Mouse (Mus musculus): ENCODE measurements around the gene Vezf1.

The Vezf1 gene

DNA sequence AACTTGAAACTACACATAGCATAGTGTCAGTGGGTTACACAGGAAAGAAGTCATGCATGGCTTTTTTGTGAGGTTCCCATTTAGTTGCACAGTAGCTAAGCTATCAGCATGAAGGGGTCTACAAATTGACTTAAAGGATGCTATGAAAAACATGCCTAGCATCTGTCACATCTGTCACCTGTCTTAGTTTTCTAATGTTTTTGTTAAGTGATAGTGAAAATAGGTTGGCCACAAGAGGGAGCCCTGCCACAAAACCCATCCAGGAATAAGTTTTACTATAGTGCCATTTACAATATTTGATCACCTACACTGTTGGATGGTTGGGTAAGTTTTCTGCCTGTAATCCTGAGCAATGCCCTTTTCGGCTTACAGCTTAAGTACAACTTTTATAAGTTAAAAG lies 13.5 kb upstream of the Vezf1 start:
- DNase-seq, result peak in 1 of 2 experiments; percentile 68

DNA sequence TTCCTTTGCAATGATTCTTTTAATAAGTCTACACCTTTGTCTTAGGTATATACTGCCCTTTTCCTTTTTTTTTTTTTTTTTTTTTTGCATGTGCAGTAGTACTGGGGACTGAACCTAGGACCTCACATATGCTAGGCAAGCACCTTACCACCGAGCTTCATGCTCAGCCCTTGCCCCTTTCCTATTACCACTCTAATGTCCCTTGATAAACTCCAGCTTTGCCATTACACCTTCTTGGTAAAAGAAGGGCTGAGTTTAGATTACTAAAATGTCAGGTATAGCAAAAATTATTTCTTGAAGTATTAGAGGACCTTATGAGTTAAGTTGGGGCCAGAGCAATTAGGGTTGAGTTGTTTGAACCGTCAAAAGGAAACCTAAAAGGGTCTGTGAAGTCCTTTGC lies 12.3 kb upstream of the Vezf1 start:
- no peak for DNase-seq

DNA sequence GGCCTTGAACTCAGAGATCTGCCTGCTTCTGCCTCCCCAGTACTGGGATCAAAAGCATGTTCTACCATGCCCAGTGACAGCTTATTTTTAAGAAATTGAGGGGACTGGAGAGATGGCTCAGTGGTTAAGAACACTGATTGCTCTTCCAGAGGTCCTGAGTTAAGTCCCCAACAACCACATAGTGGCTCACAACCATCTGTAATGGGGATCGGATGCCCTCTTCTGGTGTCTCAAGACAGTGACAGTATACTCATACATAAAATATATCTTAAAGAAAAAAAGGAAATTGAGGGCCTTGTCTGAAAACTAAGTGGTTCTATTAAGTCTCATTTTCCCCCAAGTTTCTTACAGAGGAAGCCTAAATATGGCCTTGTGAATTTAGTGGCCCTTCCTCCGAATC lies 10.3 kb upstream of the Vezf1 start:
- DNase-seq, result no peak

DNA sequence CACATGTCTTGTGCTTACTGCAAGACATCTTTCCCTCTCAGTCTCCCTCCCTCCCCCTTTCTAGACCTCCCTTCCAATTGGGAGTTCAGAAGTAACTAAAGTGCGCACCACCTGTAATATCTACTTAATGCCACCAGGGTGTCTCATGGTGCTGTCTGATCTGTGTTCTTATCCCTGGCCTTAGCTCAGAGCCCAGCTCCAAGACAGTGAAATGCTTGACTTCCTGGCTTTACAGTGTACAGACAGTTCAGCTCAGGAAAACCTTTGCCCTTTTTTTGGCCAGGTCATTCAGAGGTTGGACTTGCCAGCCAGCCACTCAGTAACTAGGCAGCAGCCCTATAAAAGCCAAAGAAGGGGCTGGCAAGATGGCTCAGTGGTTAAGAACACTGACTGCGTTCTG lies 8.9 kb upstream of the Vezf1 start:
- DNase-seq, result peak; percentile 67 to 84

DNA sequence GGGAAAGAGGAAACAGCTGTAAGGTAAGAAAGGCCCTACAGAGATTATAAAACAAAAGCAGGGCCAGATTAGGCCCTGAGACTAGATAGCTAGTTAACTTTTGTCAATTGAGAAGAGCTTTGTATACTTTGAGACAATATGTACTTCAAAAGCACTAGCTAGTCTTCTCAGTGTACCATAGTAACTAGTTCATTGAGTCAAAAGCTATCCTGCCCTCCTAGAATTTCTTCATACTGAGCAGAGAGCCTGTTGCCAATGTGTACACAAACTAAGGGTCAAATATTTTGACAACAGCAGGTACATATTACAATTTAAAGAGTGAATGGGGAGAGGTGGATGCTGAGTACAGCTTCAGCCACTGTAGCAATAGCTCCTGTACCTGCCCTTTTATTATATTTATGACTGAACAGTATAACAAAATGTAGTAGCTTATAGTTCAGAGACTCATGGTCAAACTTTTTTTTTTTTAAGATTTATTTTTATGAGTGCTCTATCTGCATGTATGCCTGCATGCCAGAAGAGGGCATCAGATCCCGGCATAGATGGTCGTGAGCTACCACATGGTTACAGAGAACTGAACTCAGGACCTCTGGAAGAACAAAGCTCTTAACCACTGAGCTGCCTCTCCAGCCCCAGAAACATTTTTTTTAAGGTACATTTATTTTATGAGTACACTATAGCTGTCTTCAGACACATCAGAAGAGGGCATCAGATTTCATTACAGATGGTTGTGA lies 6.0 kb upstream of the Vezf1 start:
- DNase-seq, result peak in 1 of 2 experiments; percentile 24

DNA sequence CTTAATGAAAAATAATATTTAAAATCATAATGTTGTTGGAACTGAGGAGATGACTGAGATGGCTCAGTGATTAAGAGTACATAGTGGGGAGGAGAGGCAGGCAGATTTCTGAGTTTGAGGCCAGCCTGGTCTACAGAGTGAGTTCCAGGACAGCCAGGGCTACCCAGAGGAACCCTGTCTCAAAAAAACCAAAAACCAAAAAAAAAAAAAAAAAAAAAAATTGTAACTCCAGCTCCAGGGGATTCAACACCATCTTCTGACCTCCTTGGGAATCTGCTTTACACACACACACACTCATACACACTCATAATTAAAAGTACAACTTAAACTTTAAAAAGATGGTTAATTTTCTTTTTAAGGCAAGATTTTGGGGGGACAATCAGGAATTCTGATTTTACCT lies 2.3 kb upstream of the Vezf1 start:
- no peak for DNase-seq

DNA sequence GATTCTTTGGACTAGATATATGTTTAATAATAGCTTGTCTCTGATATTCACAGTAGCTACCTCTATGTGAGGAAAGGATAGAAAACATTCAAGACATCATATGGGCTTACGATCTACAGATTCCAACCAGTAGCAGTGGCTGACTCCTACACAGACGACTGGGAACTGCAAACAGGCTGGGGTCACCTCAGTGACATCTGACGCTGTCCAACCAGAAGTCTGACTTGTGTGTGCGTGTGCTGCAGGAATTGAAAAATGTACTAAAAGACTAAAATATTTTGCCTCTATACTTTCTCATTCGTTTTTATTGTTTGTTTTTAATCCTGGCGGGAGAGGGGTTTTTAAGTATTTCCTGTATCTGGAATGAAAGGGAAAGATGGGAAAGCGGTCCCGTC lies 891 bp upstream of the Vezf1 start:
- peak in 1 of 2 experiments; percentile 42 for DNase-seq

DNA sequence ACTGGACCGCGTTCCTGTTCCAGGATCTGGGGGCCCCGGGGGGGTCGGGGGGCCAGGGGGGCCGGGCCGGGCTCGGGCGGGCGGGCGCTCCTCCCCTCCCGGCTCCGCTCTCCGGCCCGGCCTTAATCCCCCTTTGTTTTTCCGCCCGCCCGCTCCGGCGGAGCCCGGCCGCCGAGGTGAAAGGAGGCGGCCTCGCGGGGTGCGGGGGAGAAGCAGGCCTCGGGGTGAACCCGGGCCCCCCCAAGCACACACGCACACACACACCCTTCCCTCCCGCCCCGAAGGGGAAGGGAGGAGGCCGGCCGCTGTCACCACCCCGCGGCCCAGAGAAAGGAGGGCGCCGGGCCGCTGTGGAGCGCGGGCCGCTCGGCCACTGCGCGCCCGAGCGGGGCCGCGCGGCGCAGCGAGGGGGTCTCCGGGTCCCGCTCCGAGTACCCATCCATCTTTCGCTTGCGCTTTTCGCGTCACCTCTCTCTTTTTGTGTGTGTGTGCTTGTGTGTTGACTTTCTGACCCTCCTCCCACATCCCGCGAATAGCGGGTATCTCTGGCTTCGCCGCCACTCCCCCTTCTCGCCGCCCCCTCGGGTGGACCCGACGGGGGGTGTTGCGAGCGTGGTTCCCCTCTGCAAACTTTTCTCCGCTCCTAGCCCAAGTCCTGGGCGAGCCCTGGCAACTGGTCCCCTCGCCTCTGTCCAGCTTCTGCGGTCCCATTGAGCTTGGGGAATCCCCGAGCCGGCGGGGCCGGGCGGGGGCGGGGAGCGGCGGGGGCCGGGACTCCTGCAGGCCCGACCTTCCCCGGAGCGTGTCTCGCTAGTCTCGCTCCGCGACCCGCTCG lies 549 bp downstream of the Vezf1 start:
- DNase-seq, result peak; percentile 68 to 86

DNA sequence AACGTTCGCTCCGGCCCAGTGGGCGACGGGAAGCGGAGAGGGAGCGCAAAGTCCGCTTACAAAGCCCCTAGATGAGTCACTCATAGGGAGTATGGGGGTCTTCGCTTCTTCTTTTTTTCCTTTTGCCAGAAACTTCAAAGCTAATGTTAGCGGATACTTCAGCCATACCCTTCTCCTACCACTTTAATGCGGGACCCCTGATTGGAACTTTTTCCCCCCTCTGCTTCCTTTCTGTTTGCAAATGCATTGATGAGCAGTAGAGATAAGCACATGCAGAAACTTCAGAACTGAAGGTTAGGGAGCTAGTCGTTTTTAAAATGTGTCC lies 1.1 kb downstream of the Vezf1 start:
- no peak for DNase-seq

DNA sequence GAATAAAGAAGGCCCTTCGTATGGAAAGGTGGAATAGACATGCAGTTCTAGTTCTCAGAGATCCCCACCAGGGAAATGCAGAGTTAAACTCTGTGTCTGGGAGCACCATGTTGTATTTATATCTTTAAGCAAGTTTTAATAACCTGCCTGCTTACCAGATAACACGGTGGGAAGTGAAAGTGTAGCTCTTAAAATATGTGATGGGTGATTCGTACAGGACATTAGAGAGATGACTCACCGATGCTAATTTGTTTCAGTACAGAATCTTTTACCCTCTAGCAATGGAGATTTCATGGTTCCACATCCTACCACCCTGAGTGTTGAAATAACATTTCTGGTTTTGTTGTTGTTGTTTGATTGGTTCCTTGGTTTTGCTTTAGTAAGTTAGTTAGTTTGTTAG lies 2.3 kb downstream of the Vezf1 start:
- DNase-seq, result no peak

DNA sequence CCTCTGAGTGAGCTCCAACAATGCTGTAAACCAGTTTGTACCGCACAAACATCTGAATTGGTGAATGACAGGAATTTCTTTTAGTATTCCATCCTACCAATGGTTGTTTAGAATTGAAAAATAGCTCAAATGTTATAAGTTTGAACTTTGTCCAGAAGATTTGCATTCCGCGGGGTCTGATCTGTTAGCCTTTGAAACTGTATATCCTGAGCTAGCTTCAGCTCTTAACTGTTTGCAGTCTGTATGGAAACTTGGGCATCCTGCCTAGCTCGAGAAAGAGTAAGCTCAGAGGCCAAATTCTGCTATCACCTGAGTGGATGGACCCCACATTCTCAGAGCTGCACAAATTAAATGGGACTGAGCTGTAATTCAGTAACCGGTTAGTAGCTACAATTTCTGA lies 3.0 kb downstream of the Vezf1 start:
- no peak for DNase-seq

DNA sequence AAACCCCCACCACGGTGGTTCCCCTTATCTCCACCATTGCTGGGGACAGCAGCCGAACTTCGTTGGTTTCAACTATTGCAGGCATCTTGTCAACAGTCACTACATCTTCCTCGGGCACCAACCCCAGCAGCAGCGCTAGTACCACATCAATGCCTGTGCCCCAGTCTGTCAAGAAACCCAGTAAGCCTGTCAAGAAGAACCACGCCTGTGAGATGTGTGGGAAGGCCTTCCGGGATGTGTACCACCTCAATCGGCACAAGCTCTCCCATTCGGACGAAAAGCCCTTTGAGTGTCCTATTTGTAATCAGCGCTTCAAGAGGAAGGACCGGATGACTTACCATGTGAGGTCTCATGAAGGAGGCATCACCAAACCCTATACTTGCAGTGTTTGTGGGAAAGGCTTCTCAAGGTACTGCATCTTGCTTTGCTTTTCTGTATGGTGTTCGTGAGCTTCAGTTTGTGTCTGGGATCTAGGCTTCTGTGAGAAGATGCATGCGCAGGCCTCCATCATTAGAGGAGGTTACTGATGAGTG lies 5.3 kb downstream of the Vezf1 start:
- no peak for DNase-seq

DNA sequence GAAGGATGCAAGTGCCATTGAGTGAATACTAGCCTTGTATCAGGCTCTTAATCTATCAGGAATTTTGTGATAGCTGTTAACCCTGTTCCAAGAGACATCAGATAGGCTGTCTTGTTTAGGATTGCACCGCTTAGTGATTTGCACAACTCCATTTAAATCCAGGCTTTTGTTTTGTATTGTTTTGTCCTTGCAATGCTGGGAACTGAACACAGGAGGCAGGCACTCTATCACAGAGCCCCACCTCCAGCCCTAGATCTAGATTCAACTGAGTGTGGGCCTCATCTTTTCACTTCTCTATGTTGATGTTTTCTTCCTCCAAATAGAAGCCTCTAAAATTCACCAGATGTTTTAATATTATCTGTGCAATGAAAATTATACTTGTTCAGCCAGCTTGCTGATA lies 7.6 kb downstream of the Vezf1 start:
- DNase-seq, result no peak

DNA sequence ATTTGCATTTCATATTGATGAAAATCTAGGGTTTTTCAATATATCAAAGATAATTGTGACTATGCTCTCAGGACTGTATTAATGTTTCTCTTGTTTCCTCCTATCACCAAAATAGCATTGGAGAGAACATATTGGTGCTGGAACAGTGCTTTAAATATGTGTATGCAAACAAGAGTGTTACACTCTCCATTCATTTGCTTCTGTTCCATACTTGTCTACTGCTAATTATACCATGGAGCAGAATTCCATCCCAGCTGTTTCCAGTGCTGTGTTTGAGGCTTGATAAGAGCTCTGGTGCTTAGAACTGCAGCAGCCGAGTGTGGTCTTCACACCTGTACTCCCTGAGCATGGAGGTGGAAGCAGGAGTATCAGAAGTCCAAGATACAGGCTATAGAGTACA lies 8.3 kb downstream of the Vezf1 start:
- DNase-seq, result no peak

DNA sequence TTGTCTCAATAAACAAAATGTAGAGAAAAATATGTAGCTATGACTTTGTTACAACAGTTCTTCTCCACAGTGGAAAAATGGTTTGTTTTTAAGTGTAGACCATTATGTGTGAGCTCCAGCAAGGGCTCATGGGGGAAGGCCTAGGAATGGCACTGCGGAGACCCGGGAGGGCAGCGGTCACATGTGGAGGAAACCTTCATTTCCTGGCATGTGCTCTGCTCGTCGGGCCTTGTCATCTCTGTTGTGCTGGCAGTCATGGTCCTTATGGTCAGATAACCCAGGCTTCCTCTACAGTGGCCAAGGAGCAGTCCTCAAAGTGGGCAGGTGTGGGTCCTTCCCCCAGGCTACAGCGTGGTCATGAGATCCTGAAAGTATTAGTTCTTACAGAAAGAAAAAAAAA lies 15.6 kb downstream of the Vezf1 start:
- peak in 1 of 2 experiments; percentile 51 for DNase-seq

DNA sequence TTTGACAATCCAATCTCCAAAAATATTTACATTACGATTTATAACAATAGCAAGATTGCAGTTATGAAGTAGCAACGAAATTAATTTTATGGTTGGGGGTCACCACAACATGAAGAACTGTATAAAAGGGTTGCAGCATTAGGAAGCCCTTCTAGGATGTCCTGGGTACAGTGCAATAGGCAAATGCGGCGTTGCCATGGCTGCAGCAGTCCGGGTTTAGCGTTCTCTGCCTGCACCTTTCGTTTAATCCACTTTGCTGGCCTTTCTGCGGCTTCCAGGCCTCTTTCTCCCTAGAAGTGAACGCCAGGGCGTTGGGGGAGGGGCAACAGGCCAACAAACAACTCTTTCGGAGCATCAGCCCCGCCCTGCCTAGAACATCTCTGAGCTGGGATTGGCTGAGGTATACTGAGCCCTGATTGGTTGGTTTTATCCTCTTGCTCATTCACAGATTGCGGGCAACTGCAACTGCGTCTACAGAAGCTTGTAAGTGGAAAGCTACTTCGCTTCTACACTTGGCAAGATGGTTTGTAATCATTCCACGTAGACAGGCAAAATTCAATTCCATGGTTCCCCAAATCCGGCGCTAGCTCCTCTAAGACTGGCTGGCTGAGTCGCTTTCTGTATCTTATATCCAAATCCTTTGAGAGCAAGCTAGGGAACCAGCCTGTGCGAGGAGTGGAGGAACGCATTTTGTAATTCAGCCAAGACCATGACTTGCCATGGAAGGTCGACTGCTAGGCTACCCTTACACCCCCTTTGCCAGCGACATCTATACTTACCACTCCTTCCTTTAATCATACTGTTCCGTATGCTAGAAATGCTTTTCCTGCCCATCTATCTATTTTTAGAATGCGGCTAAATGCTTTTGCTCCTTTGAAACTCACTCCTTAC lies 18.9 kb downstream of the Vezf1 start:
- DNase-seq, result peak; percentile 95 to 96

DNA sequence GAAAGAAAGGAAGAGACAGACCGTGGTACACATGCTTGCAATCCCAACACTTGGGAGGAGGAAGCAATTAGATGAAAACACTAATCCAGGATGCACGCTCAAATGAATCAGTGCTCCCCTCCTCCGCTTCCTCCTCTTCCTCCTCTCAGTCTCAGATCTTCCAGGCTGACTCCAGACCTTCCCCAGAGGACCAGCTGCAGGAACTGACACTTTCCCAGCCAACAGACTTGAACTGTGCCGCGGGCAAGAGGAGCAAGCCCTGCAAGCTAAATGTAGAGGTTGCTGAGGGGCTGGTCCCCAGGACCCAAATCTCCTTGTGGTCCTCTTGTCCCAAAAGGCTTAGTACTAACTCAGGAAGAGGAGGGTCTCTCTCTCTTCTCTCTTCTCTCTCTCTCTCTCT lies 21.1 kb downstream of the Vezf1 start:
- peak in 1 of 2 experiments; percentile 35 for DNase-seq

DNA sequence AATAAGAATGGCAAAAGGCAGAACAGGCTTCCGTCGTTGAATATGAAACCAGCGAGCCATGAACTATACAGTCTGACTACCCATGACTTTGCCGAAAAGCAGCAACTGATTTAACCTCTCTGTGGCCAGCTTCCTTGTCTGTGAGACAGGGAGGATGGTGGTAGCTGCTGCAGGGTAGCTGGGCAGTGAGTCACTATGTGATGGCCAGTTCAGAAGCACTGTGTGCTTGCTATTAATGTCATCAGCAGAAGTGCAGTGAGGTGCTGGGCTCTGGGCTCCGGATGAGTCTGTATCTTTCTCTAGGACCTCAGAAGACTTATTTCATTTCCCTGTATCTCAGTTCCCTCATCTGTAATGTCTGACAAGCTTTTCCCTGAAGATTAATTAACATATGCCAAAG lies 22.2 kb downstream of the Vezf1 start:
- no peak for DNase-seq

DNA sequence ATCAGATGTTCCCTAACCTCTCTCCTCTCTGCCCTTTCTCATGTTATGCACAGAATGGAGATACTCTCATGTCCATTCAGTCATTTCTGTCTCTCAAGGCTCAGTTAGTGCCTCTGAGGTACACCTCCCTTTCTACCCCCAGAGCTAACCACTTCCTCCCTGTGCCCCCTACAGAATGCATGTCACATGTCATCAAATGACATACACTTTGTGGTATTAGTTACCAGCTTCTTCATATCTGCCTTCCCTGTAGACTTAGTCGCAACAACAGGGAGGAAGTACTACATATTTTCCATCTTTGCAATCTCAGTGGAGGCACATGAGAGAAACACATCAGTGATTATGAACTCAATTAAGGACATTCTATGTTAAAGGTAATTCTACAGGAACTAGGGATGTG lies 23.9 kb downstream of the Vezf1 start:
- DNase-seq, result no peak

DNA sequence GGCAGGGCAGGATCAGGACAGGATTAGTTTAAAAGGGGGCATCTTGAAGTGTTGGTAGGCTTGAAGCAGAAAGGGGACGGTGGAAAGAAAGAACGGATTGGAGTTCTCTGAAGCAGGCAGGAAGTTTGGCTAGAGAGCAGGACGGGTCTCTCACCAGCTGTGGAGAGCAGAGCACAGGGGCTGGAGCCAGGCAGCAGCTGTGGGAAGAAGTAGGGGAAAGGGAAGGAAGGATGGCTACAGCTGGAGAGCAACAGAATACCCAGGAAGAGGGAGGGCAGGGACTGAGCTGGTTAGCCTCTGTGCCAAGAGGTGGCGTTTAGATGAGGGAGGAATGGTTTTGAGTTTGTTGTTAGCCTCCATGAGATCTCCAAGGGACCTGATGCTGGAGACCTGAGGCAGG lies 29.1 kb downstream of the Vezf1 start:
- no peak for DNase-seq

DNA sequence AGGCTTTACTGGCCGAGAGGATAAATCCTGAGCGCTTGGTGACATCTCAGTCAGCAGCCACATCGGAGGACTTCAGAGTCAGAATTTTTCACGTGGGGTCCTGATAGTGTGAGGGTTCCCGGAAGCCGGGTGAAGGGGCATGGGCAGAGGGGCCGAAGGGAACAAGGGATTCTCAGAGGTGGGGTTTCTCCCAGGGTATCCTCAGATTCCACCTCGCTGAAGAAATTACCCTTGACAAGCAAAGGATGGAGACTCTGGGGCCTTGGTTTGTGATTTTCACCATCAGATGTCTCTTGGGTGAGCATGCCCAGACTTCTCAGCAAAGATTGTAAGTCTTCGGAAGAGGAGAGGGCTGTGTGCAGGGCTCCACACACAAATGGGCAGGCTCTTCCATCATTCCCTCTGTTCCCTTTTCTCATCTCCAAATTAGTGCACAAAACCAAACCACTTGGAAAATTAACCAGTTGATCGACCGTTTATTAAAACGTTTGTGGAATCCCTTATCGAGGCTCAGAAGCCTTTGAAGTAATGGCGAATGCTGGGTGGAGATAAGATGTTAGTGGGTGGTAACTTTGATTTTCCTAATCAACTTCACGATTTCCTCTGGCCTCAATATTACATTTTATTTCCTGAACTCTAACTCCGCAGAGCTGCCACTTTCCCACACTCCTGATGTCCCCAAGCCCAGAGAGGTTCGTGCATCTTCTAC lies 30.1 kb downstream of the Vezf1 start, which contains the start of gene Cuedc1:
Gene Cuedc1 (plus strand): TSS at position 38 of the 709 bp plus-strand sequence.
- no peak for DNase-seq
